Mouse (Mus musculus) lung, postnatal 0 days (tissue): ENCODE results near the gene Pparg.

Experiments used
- CTCF ChIP-seq: IDR thresholded peaks from 2 replicates; pipeline ENCODE4 v1.5.1; 2016; ENCODE audit warnings: antibody characterized with exemption, mild to moderate bottlenecking
- EP300 ChIP-seq: IDR thresholded peaks from 2 replicates; pipeline ENCODE4 v1.6.1; 2016; ENCODE audit warnings: antibody characterized with exemption, mild to moderate bottlenecking, control low read depth

GRCm38 (mm10) chr6:115503549-115504159, 142.9 kb downstream of the Pparg start:
- TF ChIP-seq CTCF: no peak
- TF ChIP-seq EP300: no peak
